Mouse (Mus musculus): Measurements from ENCODE around the gene Rnaseh2a.

- TF ChIP-seq GATA1 (IDR thresholded peaks at IDR 0.05; ENCODE audit: borderline replicate concordance, low read length): no peak
- no peak for TF ChIP-seq CTCF (IDR thresholded peaks at IDR 0.05; ENCODE audit: low read depth, low read length)
- no peak for TF ChIP-seq TAL1 (conservative IDR thresholded peaks at IDR 0.05; ENCODE audit: low read depth, low read length)
- no peak for TF ChIP-seq POLR2AphosphoS5 (IDR thresholded peaks at IDR 0.05; ENCODE audit: insufficient replicate concordance, low read depth, low read length)
These were observed 42.1 kb downstream of the Rnaseh2a start for GRCm38 (mm10) chr8:84927513-84927912.
